Mouse (Mus musculus): ENCODE data around the gene Polr2j. TPM values are rescaled to one million over a fixed set of nuclear protein-coding genes. Genes with fewer than 3 reads are reported as not detected.

Gene Polr2j
- polyA plus RNA-seq, 2 experiments, result 101 to 160 TPM

DNA sequence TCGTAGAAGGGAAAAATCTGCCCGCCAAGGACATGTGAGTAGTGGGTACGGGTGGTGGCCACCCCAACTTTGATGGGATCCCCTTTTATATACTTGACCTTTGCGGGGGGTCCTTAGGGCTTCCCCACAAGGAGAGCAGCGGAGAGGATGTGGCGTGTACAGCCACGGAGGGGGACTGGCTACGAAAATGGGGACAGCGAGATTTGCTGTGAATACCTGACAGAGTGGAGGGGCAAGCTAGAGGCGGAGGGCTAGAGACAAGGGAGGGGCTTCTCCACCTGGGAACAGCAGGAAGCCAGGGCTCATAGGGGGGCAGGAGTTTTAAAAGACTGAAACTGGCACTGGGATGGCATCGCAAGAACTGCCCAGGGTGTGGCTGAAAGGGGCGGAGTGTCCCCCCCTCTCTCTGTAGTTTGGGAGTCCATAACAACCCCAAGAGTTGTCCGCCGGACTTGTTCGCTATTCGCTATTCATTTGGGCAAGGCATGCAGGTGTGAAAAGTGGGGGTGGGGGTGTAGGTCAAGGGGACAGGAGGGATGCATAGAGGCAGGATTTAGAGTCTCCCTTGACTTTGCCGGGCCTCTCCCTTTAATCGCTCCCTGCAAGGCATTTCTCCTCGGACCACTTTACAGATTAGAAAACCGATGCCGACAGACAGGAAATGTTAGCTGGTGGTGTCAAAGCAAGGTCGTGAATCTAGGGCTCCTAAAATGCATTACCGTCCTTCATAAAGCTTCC is 32.1 kb upstream of the Polr2j start:
- 4% methylated on average over 23 of the region's 23 CpGs for WGBS (ENCODE audit: insufficient replicate concordance)
- TF ChIP-seq CTCF (IDR thresholded peaks at IDR 0.05; ENCODE audit: low read depth), result no peak
- no peak for TF ChIP-seq EP300 (IDR thresholded peaks at IDR 0.05; ENCODE audit: low read depth)
- Histone ChIP-seq H3K4me1 (replicated peaks; ENCODE audit: control insufficient read depth in 2 of 2, insufficient read depth in 2 of 2, low read length in 1 of 2) (peaks cover 0 to 10% of the 10 kb centered on the region in 2 experiments; a peak in 2 of 4 replicates), H3K9ac (replicated peaks) (no peak overlapping the region), H3K9me3 (ENCODE audit: control insufficient read depth, low read length) (no peaks in the 10 kb centered on the region), H3K4me2 (ENCODE audit: low read depth) (peak overlapping the region; percentile 81), H3K27ac (no peak overlapping the region), H3K27me3 (ENCODE audit: control insufficient read depth, insufficient read depth, low read length) (peaks cover 10% of the 10 kb centered on the region), H3K4me3 (ENCODE audit: insufficient read depth in 1 of 2, low read depth in 2 of 2, low read length in 2 of 2) (peak overlapping the region; percentile 46 to 48), H3K36me3 (replicated peaks; ENCODE audit: control insufficient read depth, insufficient read depth, low read depth) (no peaks in the 10 kb centered on the region)
- peak; percentile 21 for ATAC-seq (ENCODE audit: insufficient read depth)
- no peak for DNase-seq (ENCODE audit: low read depth in 3 of 3, low spot score in 3 of 3)

DNA sequence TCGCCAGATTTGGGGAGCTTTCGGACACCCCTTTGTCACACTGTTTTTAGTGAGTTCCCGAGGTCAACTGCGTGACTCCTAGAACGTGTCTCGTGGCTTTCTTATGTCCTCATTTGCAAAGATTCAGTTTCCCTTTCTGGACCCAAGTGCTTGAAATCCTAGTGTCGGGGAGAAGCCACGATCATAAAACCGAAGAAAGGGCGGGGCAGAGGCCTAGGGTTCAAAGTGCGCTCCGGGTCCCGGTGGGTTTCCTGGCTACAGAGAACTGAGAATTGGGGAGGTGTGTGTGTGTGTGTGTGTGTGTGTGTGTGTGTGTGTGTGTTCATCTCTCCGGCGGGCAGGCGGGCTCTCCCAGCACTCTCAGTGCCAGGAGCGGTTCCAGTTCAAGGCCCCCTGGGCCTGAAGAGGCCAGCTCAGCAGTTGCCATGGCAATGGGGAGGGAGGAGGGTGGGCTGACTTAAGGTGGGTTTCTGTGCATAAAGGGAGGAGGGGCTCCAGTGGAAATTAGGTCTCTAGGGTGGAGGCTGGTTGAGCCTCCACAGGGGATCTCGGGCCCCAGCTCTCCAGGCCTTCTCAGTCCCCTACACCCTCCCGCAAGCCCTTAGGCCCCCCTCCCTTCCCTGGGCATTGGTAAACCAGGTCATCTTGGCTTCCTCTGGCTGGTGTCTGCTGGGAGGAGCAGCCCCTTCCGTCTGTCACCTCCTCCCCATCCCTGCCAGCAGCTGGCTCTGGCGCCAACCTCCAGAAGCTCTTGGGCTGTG is 31.4 kb upstream of the Polr2j start:
- TF ChIP-seq EP300 (IDR thresholded peaks at IDR 0.05; ENCODE audit: low read depth), result no peak
- no peak for TF ChIP-seq CTCF (IDR thresholded peaks at IDR 0.05; ENCODE audit: low read depth)
- Histone ChIP-seq H3K9me3 (ENCODE audit: control insufficient read depth, low read length) (no peaks in the 10 kb centered on the region), H3K27ac (no peak overlapping the region), H3K27me3 (ENCODE audit: control insufficient read depth, insufficient read depth, low read length) (peaks cover 10% of the 10 kb centered on the region), H3K36me3 (replicated peaks; ENCODE audit: control insufficient read depth, insufficient read depth, low read depth) (no peaks in the 10 kb centered on the region), H3K4me1 (replicated peaks; ENCODE audit: control insufficient read depth in 2 of 2, insufficient read depth in 2 of 2, low read length in 1 of 2) (peaks cover 0 to 10% of the 10 kb centered on the region in 2 experiments; a peak in 2 of 4 replicates), H3K4me2 (ENCODE audit: low read depth) (peak overlapping the region; percentile 81; the same call in 1 of the 2 replicates), H3K4me3 (ENCODE audit: insufficient read depth in 1 of 2, low read depth in 2 of 2, low read length in 2 of 2) (no peak overlapping the region; a peak in 1 of 4 replicates), H3K9ac (replicated peaks) (no peak overlapping the region)
- ATAC-seq (ENCODE audit: insufficient read depth) (no peak), DNase-seq (ENCODE audit: low read depth in 3 of 3, low spot score in 3 of 3) (no peak)
- WGBS (ENCODE audit: insufficient replicate concordance), result 27% methylated on average over 21 of the region's 21 CpGs

DNA sequence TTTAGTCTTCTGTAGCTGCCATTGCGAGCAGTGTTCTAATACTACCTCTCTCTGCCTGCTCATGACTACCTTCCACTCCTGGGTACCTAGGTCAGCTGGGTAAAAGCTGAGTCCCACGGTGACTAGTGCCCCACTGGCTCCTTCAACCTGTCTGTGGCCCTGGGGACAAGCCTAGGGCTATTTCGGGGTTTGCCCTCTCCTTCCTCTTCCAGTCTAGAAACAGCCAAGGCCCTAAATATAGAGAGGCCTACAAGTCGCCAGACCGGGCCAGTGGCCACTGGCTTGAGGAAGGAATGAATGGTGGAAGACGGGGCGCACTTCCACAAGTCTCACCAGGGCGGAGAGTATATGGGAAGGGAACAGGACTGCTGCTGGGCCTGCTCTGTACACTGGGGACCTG is 30.1 kb upstream of the Polr2j start:
- no peak overlapping the region for H3K9ac ChIP-seq (replicated peaks)
- no peak for ATAC-seq (ENCODE audit: insufficient read depth)
- H3K27me3 ChIP-seq (ENCODE audit: control insufficient read depth, insufficient read depth, low read length), result peaks cover 10% of the 10 kb centered on the region
- no peak overlapping the region for H3K27ac ChIP-seq
- H3K4me1 ChIP-seq (replicated peaks; ENCODE audit: control insufficient read depth in 2 of 2, insufficient read depth in 2 of 2, low read length in 1 of 2), result peaks cover 0 to 10% of the 10 kb centered on the region in 2 experiments; a peak in 2 of 4 replicates
- H3K4me2 ChIP-seq (ENCODE audit: low read depth), result no peak overlapping the region
- no peaks in the 10 kb centered on the region for H3K9me3 ChIP-seq (ENCODE audit: control insufficient read depth, low read length)
- no peaks in the 10 kb centered on the region for H3K36me3 ChIP-seq (replicated peaks; ENCODE audit: control insufficient read depth, insufficient read depth, low read depth)
- DNase-seq (ENCODE audit: low read depth in 3 of 3, low spot score in 3 of 3), result no peak
- WGBS (ENCODE audit: insufficient replicate concordance), result 54% methylated on average over 8 of the region's 8 CpGs
- TF ChIP-seq EP300 (IDR thresholded peaks at IDR 0.05; ENCODE audit: low read depth) (no peak), CTCF (IDR thresholded peaks at IDR 0.05; ENCODE audit: low read depth) (no peak)
- H3K4me3 ChIP-seq (ENCODE audit: insufficient read depth in 1 of 2, low read depth in 2 of 2, low read length in 2 of 2), result no peak overlapping the region

DNA sequence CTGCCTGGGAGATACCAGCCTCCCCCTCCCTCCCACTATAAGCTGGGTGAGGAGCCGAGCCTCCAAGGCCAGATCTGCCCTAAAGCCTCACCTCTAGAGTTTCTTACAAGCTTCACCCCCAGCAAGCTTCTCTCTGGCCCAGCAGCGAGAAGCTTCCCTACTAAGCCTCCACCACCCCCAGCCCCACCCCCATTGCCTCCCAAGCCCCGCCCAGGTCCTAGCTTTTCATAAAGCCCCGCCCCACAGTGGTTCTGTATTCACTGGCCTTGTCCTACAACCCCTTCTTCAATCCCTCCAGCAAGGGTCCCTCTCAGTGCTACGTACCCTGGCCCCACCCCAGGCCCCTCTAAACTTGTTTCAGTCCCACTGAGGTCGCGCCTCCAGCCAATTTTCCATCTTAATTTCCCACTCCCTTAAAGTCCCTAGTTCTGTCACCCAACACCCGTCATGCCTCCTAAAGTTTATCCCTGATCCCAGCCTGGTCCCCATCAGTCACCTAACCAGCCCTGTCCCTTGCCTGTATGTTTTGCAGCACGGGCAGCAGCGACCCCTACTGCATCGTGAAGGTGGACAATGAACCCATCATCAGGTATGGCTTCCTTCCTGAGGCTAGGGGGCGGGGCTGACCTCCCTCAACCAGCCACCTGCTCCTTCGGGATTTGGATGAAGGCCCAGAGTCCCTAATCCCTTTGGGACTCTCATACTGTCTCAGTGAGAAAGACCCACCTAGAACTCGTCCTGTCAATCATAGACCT is 27.4 kb upstream of the Polr2j start:
- Histone ChIP-seq H3K9ac (replicated peaks) (no peak overlapping the region), H3K4me1 (replicated peaks; ENCODE audit: control insufficient read depth in 2 of 2, insufficient read depth in 2 of 2, low read length in 1 of 2) (peaks cover 0 to 5% of the 10 kb centered on the region in 2 experiments; a peak in 2 of 4 replicates), H3K27ac (no peak overlapping the region), H3K4me3 (ENCODE audit: insufficient read depth in 1 of 2, low read depth in 2 of 2, low read length in 2 of 2) (no peak overlapping the region), H3K27me3 (ENCODE audit: control insufficient read depth, insufficient read depth, low read length) (peaks cover 9% of the 10 kb centered on the region), H3K36me3 (replicated peaks; ENCODE audit: control insufficient read depth, insufficient read depth, low read depth) (no peaks in the 10 kb centered on the region), H3K4me2 (ENCODE audit: low read depth) (no peak overlapping the region), H3K9me3 (ENCODE audit: control insufficient read depth, low read length) (no peaks in the 10 kb centered on the region)
- ATAC-seq (ENCODE audit: insufficient read depth) (no peak), DNase-seq (ENCODE audit: low read depth in 3 of 3, low spot score in 3 of 3) (no peak)
- no peak for TF ChIP-seq EP300 (IDR thresholded peaks at IDR 0.05; ENCODE audit: low read depth)
- TF ChIP-seq CTCF (IDR thresholded peaks at IDR 0.05; ENCODE audit: low read depth), result peak; percentile 47
- 18% methylated on average over 14 of the region's 14 CpGs for WGBS (ENCODE audit: insufficient replicate concordance)

Measured in liver, embryonic 14.5 days (tissue).